Mouse (Mus musculus) left cerebral cortex, adult 2 months (tissue): Measurements from ENCODE around the gene Hoxa10. TPM values are rescaled to one million over a fixed set of nuclear protein-coding genes. Genes with fewer than 3 reads are reported as not detected.

Experiments
- DNase-seq, 2 experiments: peaks; one replicate each; pipeline ENCODE4 v3.0.0; 2021 to 2022; ENCODE audit warnings: low spot score in 2 of 2, mixed read lengths in 1 of 2; ENCODE audit errors: extremely low spot score in 1 of 2
- H3K27ac ChIP-seq: fragments of 200-600 bp; 2 replicates; pipeline ENCODE4 v1.8.1; 2022
- H3K4me3 ChIP-seq: fragments of 200-600 bp; 2 replicates; pipeline ENCODE4 v1.8.1; 2022
- CTCF ChIP-seq: fragments of 200-600 bp; IDR thresholded peaks from 2 replicates; pipeline ENCODE4 v1.8.1; 2022; ENCODE audit warnings: antibody characterized with exemption, mild to moderate bottlenecking, moderate library complexity
- intact Hi-C: fragments of 180-260 bp; cut with DNase I; formaldehyde crosslinking; loops from one replicate; pipeline ENCODE4 v1.15.1; 2025
- total RNA-seq, 2 experiments: library from RNA; stranded (reverse); gene quantifications; 2 replicates each; pipeline ENCODE4 v1.2.3; 2021

Hoxa10 gene
- total RNA-seq, 2 experiments from 2014 or later: not detected

GRCm38 (mm10) chr6:52241001-52241621 lies 457 bp upstream of the Hoxa10 start:
- Histone ChIP-seq H3K4me3 (no peak overlapping the region), H3K27ac (no peak overlapping the region)
- DNase-seq: no peak
- intact Hi-C loops: no loop called here
- TF ChIP-seq CTCF: no peak

GRCm38 (mm10) chr6:52239625-52240388 lies 847 bp downstream of the Hoxa10 start:
- H3K4me3 ChIP-seq: no peak overlapping the region
- TF ChIP-seq CTCF: no peak
- DNase-seq: no peak
- H3K27ac ChIP-seq: no peak overlapping the region
- intact Hi-C loops: no loop called here

DNA sequence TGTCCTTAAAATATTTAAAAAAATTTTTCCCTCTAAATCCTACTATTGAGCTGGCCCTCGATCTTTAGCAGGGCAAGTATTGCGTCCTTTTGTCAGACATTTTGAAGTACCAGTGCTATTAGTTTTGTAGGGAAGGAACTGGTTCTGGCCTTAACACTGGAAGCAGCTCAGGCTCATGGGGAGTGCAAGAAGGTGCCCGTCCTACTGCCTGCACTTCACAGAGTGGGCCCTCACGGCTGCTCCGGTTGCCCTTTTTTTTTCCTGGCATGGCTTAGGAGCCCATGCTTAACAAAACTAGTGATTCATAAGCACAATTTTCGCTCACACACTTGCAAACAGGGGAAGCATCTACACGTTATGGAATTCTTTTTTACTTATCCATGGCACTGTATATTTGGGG lies 1.7 kb downstream of the Hoxa10 start:
- H3K27ac ChIP-seq: no peak overlapping the region
- intact Hi-C loops: no loop called here
- no peak overlapping the region for H3K4me3 ChIP-seq
- TF ChIP-seq CTCF: no peak
- DNase-seq: no peak

DNA sequence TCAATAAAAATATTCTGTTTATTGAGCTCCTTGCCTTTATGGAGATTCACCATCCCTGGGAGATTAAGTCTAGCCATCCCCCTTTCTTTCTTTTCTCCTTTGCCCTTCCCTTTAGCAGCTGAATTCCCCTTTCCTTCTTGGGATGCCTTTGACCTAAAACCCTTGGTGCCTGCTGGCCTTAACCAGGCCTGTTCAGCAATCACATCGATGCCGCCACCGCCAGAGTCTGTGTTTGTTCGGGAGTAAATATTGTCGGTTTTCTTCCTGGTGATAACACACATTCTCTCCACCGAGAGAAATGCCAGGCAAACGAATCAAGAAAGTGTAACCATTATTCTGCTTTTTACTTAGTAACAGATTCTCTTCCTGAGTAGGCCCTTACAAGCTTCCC lies 2.5 kb downstream of the Hoxa10 start:
- no peak for DNase-seq
- no peak overlapping the region for H3K4me3 ChIP-seq
- TF ChIP-seq CTCF: no peak
- intact Hi-C loops: no loop called here
- no peak overlapping the region for H3K27ac ChIP-seq

- TF ChIP-seq CTCF: no peak
- intact Hi-C loops: no loop called here
- no peak overlapping the region for H3K27ac ChIP-seq
- no peak overlapping the region for H3K4me3 ChIP-seq
- DNase-seq: no peak
Observed at GRCm38 (mm10) chr6:52237346-52238154, 3.1 kb downstream of the Hoxa10 start.

GRCm38 (mm10) chr6:52236806-52237205 lies 3.8 kb downstream of the Hoxa10 start:
- DNase-seq: no peak
- no peak for TF ChIP-seq CTCF
- no peak overlapping the region for H3K27ac ChIP-seq
- intact Hi-C loops: no loop called here
- H3K4me3 ChIP-seq: no peak overlapping the region

- no peak for TF ChIP-seq CTCF
- Histone ChIP-seq H3K27ac (no peak overlapping the region), H3K4me3 (no peak overlapping the region)
- intact Hi-C loops: no loop called here
- no peak for DNase-seq
Observed at GRCm38 (mm10) chr6:52235866-52236265, 4.8 kb downstream of the Hoxa10 start.

GRCm38 (mm10) chr6:52235267-52235666 lies 5.4 kb downstream of the Hoxa10 start:
- no peak for TF ChIP-seq CTCF
- intact Hi-C loops: no loop called here
- Histone ChIP-seq H3K4me3 (no peak overlapping the region), H3K27ac (no peak overlapping the region)
- DNase-seq: no peak

GRCm38 (mm10) chr6:52234428-52235140 lies 6.1 kb downstream of the Hoxa10 start:
- DNase-seq: no peak
- Histone ChIP-seq H3K27ac (no peak overlapping the region), H3K4me3 (no peak overlapping the region)
- intact Hi-C loops: no loop called here
- TF ChIP-seq CTCF: no peak

GRCm38 (mm10) chr6:52233546-52234427 lies 6.9 kb downstream of the Hoxa10 start:
- no peak for DNase-seq
- Histone ChIP-seq H3K27ac (no peak overlapping the region), H3K4me3 (no peak overlapping the region)
- intact Hi-C loops: no loop called here
- TF ChIP-seq CTCF: no peak

GRCm38 (mm10) chr6:52232984-52233545 lies 7.6 kb downstream of the Hoxa10 start:
- no peak for TF ChIP-seq CTCF
- intact Hi-C loops: no loop called here
- Histone ChIP-seq H3K4me3 (no peak overlapping the region), H3K27ac (no peak overlapping the region)
- DNase-seq: no peak
